Mouse (Mus musculus) kidney, postnatal 0 days (tissue): ENCODE results near the gene Hnf1a. TPM values are rescaled to one million over a fixed set of nuclear protein-coding genes. Genes with fewer than 3 reads are reported as not detected.

Experiments used
- ATAC-seq: fragments of 200-750 bp; cut with Nextera tagmentation; replicated peaks from 2 replicates; pipeline ENCODE4 v1.8.0; 2017; ENCODE audit warnings: low read depth, moderate number of reproducible peaks, moderate TSS enrichment, moderate library complexity; ENCODE audit not compliant: low FRiP score
- DNase-seq: peaks from one replicate; pipeline ENCODE4 v3.0.0-alpha.2; 2016; ENCODE audit warnings: low spot score
- H3K27ac ChIP-seq: fragments of 300-500 bp; sonication (generic); 2 replicates; pipeline ENCODE4 v1.5.1; 2014; ENCODE audit warnings: mild to moderate bottlenecking
- H3K27me3 ChIP-seq: fragments of 300-500 bp; sonication (generic); 2 replicates; pipeline ENCODE4 v1.6.1; 2014; ENCODE audit warnings: low read length, mixed read lengths; ENCODE audit not compliant: insufficient read depth
- H3K36me3 ChIP-seq: fragments of 300-500 bp; sonication (generic); 2 replicates; pipeline ENCODE4 v1.6.1; 2014; ENCODE audit warnings: low read length, mixed read lengths; ENCODE audit not compliant: insufficient read depth
- H3K4me1 ChIP-seq: fragments of 300-500 bp; sonication (generic); replicated peaks from 2 replicates; pipeline ENCODE4 v1.6.1; 2014; ENCODE audit warnings: antibody characterized with exemption, low read length, mixed read lengths; ENCODE audit not compliant: insufficient read depth
- H3K4me2 ChIP-seq: fragments of 300-500 bp; sonication (generic); 2 replicates; pipeline ENCODE4 v1.6.1; 2014; ENCODE audit warnings: mild to moderate bottlenecking, low read length, moderate library complexity, mixed read lengths
- H3K4me3 ChIP-seq: fragments of 300-500 bp; sonication (generic); replicated peaks from 2 replicates; pipeline ENCODE4 v1.5.1; 2014; ENCODE audit warnings: low read depth, low read length
- H3K9ac ChIP-seq: fragments of 300-500 bp; sonication (generic); 2 replicates; pipeline ENCODE4 v1.6.1; 2014; ENCODE audit warnings: low read depth, low read length
- H3K9me3 ChIP-seq: fragments of 300-500 bp; sonication (generic); replicated peaks from 2 replicates; pipeline ENCODE4 v1.6.1; 2016; ENCODE audit warnings: low read length, inconsistent platforms, mixed read lengths
- CTCF ChIP-seq: IDR thresholded peaks from 2 replicates; pipeline ENCODE4 v1.5.1; 2016; ENCODE audit warnings: antibody characterized with exemption, low read depth, mild to moderate bottlenecking, moderate library complexity
- WGBS: fragments of 180-500 bp; shearing (Covaris S2); extraction: QIAGEN DNeasy Blood & Tissue Kit; methylation state at CpG from one replicate; pipeline ENCODE4 v1.1.7; 2014; 5-methylcytosine and 5-hydroxymethylcytosine counted together
- polyA plus RNA-seq: library from polyadenylated mRNA; unstranded; fragments of >200 nt; fragmentation: Nextera tagmentation; extraction: Ambion mirVana; gene quantifications from 2 replicates; pipeline ENCODE4 v1.2.1, GENCODE M21; 2015

Gene Hnf1a
- polyA plus RNA-seq, 1 experiment from 2014 or later = 12.5 TPM

DNA sequence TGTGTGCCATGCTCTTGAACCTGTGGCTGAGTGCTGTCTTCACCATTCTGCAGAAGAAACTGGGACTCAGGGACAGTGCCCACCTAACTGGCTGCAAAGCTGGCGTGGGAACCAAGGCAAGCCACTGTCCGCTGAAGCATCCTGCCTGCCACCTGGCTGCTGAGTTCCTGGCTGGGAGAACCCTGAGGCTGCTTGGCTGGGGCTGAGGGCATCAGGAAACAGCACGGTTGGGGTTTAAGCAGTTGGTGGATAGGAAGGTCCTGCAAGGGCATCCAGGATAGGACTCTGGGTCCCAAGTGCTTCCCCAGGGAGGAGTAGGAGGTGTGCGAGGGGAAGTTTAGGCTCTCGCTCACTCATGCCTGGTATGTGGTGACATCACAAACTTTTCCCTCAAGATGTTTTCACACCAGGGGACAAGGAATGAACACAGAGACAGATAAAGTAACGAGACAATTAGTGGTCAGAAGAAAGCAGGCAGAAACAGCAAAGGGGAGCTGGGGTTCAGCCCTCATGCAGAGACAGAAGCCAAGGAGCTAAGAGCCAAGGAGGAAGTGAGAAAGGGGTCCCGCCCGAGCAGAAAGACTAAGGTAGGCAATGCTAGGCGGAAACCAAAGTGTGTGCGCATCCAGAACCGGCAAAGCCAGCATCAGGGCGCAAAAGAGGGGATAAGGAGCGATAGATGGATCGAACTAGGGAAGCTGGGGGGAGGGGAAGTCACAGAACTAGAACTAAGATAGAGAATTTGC, 3.2 kb downstream of the Hnf1a start:
- peak overlapping the region; percentile 63 for H3K4me2 ChIP-seq
- DNase-seq (no peak), ATAC-seq (no peak)
- 0 out of 2 replicates have a peak, but pooled peaks have one; percentile 13 for TF ChIP-seq CTCF
- H3K9me3 ChIP-seq = no peaks in the 10 kb centered on the region
- H3K4me3 ChIP-seq = no peak overlapping the region; the same call in 1 of the 2 replicates
- WGBS = 22% methylated on average over 14 of the region's 14 CpGs
- peaks cover 4% of the 10 kb centered on the region for H3K4me1 ChIP-seq
- no peaks in the 10 kb centered on the region for H3K36me3 ChIP-seq
- no peaks in the 10 kb centered on the region for H3K27me3 ChIP-seq
- peak overlapping the region; percentile 81 for H3K27ac ChIP-seq
- peak overlapping the region; percentile 70 for H3K9ac ChIP-seq

DNA sequence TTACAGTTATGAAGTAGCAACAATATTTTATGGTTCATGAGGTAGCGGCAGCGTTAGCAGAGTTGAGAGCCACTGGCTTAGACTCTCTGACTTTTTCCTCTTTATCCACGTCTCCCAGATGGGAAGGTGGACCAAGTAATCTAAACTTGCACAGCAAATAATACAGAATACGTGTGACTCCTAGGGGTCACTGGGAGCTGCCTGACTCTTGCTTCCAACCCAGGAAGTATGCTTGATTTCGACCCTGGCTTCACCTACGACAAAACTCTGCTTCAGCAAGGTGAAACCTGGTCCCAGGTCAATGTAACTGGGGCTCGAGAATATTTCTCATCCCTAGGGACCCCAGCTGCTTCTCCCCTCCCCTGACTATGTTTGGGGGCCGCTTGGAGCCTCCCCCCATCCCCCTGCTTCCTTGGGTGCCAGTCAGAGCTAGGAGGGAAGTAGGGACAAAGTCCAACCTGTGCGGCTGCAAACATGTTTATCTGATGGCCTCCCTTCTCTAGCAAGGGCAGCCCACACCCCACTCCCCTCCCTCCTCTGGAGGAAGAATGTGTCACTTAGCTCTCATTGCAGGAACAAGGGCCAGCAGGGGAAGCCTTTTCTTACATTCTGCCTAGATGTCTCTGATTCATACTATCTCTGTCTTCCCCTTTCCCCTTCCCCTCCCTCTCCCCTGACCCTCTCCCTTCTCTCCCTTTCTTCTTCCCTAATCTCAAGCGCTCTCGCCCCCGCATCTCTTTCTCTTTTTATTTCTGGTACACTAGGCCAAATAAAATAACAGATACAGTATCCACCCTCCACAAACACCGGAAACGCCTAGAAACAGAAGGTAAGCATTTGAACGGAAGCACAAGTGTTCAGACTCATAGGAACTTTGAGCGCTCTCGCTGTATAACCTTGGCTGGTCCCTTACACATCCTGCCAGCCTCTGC, 5.7 kb downstream of the Hnf1a start:
- TF ChIP-seq CTCF = no peak
- H3K27me3 ChIP-seq = no peaks in the 10 kb centered on the region
- no peaks in the 10 kb centered on the region for H3K36me3 ChIP-seq
- H3K9ac ChIP-seq = no peak overlapping the region
- peaks cover 10% of the 10 kb centered on the region for H3K4me1 ChIP-seq
- no peak overlapping the region for H3K4me2 ChIP-seq
- H3K4me3 ChIP-seq = no peak overlapping the region
- 29% methylated on average over 17 of the region's 17 CpGs for whole genome bisulfite sequencing
- DNase-seq = peak; percentile 41
- H3K9me3 ChIP-seq = no peaks in the 10 kb centered on the region
- H3K27ac ChIP-seq = peak overlapping the region; percentile 79
- ATAC-seq = 0 out of 2 replicates have a peak, but pooled peaks have one; percentile 15

GRCm38 (mm10) chr5:114964315-114964966, 6.5 kb downstream of the Hnf1a start:
- peak overlapping the region; percentile 79 for H3K27ac ChIP-seq
- no peak overlapping the region for H3K4me3 ChIP-seq
- H3K36me3 ChIP-seq = no peaks in the 10 kb centered on the region
- peaks cover 10% of the 10 kb centered on the region for H3K4me1 ChIP-seq
- peak overlapping the region; percentile 3; the same call in 1 of the 2 replicates for H3K4me2 ChIP-seq
- 50% methylated on average over 7 of the region's 7 CpGs for WGBS
- no peak overlapping the region for H3K9ac ChIP-seq
- no peaks in the 10 kb centered on the region for H3K9me3 ChIP-seq
- TF ChIP-seq CTCF = no peak
- no peak for ATAC-seq
- DNase-seq = no peak
- H3K27me3 ChIP-seq = no peaks in the 10 kb centered on the region

- H3K4me3 ChIP-seq = no peak overlapping the region
- no peaks in the 10 kb centered on the region for H3K9me3 ChIP-seq
- no peaks in the 10 kb centered on the region for H3K36me3 ChIP-seq
- H3K9ac ChIP-seq = no peak overlapping the region
- DNase-seq = peak; percentile 73
- WGBS = 17% methylated on average over 4 of the region's 4 CpGs
- H3K27me3 ChIP-seq = no peaks in the 10 kb centered on the region
- H3K4me2 ChIP-seq = no peak overlapping the region
- peak; percentile 60 for ATAC-seq
- no peak for TF ChIP-seq CTCF
- peaks cover 10% of the 10 kb centered on the region for H3K4me1 ChIP-seq
- H3K27ac ChIP-seq = peak overlapping the region; percentile 57; the same call in 1 of the 2 replicates
Observed at GRCm38 (mm10) chr5:114961590-114962360, 9.1 kb downstream of the Hnf1a start.

DNA sequence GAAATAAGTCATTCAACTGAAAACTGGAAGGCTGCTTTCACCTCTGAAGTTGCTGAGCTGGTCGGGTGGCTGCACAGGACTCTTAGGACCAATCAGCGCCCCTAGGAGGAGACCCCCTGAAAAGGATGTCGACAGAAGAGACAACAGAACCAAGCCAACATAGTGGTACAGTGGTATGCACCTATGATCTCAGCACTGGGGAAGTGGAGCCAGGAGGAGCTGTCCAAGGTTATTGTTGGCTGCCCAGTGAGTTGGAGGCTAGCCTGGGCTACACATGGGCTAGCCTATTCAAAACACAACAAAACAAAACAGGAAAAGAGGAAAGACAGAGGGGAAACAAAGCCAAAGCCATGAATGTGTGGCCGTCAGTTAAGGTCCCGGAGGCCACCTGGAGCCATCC, 12.8 kb downstream of the Hnf1a start:
- ATAC-seq (no peak), DNase-seq (no peak)
- Histone ChIP-seq H3K27ac (no peak overlapping the region), H3K36me3 (no peaks in the 10 kb centered on the region), H3K27me3 (no peaks in the 10 kb centered on the region), H3K9me3 (no peaks in the 10 kb centered on the region), H3K4me3 (no peak overlapping the region), H3K4me1 (peaks cover 6% of the 10 kb centered on the region; the same call in 1 of the 2 replicates), H3K4me2 (no peak overlapping the region), H3K9ac (no peak overlapping the region)
- 86% methylated on average over 5 of the region's 5 CpGs for WGBS
- no peak for TF ChIP-seq CTCF
